Mouse (Mus musculus): ENCODE measurements at regions not wholly inside any gene's neighbourhood (a gene's known extent, or its start where the extent isn't known, plus 50 kb on each side); places are given as distances from the start of the nearest gene placed in this dataset.

DNA sequence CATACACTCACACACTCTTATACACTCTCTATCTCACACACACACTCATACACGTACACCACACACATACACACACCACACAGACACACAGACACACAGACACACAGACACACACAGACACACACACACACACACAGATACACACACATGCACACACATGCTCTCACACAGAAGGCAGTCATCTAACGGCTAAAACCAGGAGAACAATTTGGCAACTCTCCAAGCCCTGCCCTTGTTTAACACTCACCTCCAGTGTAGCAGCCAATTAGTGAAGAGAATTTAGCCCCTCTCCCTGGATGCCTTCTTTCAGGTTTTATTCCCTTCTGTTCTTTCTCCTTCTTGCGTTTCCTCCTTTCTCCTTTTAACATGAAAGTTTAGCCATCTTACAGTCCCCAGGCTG, 291.6 kb upstream of the Atp5g3 start:
- Histone ChIP-seq H3K4me1 (ENCODE audit: control insufficient read depth, insufficient read depth, insufficient read length) (no peaks in the 10 kb centered on the region), H3K4me3 (ENCODE audit: extremely low read depth, insufficient read depth, insufficient read length) (no peak overlapping the region), H3K27me3 (ENCODE audit: control insufficient read depth, insufficient read depth, low read length) (no peaks in the 10 kb centered on the region), H3K36me3 (ENCODE audit: control insufficient read depth, insufficient read depth, low read length) (no peaks in the 10 kb centered on the region), H3K27ac (ENCODE audit: insufficient read depth, low read length) (no peak overlapping the region)
- no peak for DNase-seq (ENCODE audit: low read depth in 1 of 2, low spot score in 2 of 2)
- 76% methylated on average over 3 of the region's 3 CpGs for WGBS
- TF ChIP-seq POLR2A (IDR thresholded peaks at IDR 0.05; ENCODE audit: low read depth, low read length) (no peak), CTCF (IDR thresholded peaks at IDR 0.05; ENCODE audit: extremely low read depth, insufficient read depth, insufficient read length, insufficient replicate concordance) (no peak)

DNA sequence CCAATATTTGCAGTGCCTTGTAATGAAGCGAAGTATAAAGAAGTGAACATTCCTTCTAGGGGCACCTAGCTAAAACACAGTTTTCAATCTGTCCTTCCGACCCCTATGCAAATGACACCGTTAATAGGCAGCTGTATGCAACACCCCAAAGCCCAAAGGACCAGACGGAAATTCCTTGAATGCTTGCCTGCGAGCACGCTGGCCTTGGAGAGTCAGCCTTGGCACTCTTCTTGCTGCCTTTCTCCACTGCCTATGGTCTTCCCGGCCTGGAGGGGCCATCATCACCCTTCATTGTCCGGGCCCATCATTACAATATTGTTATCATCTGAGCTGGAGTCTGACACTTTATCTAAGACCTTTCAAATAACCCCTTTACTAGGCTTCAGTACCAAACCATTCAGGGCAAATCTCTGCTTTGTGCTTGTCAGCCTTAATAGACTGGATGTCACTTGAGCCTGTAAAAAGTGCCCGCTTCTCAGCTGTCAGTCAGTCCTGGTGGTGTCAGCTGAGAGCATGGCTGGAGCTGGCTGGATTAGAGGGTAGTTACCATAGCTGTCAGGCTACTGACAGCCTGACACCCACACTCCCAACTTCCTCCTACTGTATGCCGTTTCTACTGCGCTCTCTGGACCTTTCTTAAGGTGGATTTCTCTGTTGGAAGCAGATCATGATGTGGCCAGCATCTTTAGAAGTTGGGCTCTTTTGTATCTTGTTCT, 290.6 kb upstream of the Atp5g3 start:
- no peak for TF ChIP-seq POLR2A (IDR thresholded peaks at IDR 0.05; ENCODE audit: low read depth, low read length)
- TF ChIP-seq CTCF (IDR thresholded peaks at IDR 0.05; ENCODE audit: extremely low read depth, insufficient read depth, insufficient read length, insufficient replicate concordance): no peak
- no peaks in the 10 kb centered on the region for H3K4me1 ChIP-seq (ENCODE audit: control insufficient read depth, insufficient read depth, insufficient read length)
- no peaks in the 10 kb centered on the region for H3K27me3 ChIP-seq (ENCODE audit: control insufficient read depth, insufficient read depth, low read length)
- H3K27ac ChIP-seq (ENCODE audit: insufficient read depth, low read length): no peak overlapping the region
- H3K36me3 ChIP-seq (ENCODE audit: control insufficient read depth, insufficient read depth, low read length): no peaks in the 10 kb centered on the region
- DNase-seq (ENCODE audit: low read depth in 1 of 2, low spot score in 2 of 2): no peak
- no peak overlapping the region for H3K4me3 ChIP-seq (ENCODE audit: extremely low read depth, insufficient read depth, insufficient read length)
- 74% methylated on average over 11 of the region's 11 CpGs for WGBS

DNA sequence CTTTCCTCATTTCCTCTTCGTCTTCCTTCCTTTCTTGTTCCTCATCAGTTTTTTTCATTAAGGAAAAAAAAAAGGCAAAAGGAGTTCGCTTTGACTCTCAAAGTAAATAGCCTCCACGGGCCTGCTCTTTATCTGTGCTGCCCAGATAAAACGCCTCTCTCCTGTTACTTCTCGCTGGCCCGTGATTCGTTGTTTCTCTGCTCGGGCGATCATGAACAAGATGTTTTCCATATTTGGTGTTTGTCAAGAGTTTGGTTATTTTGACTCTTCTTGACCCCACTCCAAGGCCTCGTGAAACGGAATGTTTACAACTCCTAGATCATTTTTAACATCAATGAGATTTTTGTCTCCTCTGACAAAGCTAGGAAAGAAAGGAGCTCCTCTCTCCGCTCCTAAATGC, 288.4 kb upstream of the Atp5g3 start:
- Histone ChIP-seq H3K27ac (ENCODE audit: insufficient read depth, low read length) (no peak overlapping the region), H3K27me3 (ENCODE audit: control insufficient read depth, insufficient read depth, low read length) (no peaks in the 10 kb centered on the region), H3K36me3 (ENCODE audit: control insufficient read depth, insufficient read depth, low read length) (no peaks in the 10 kb centered on the region), H3K4me1 (ENCODE audit: control insufficient read depth, insufficient read depth, insufficient read length) (no peaks in the 10 kb centered on the region), H3K4me3 (ENCODE audit: extremely low read depth, insufficient read depth, insufficient read length) (no peak overlapping the region)
- no peak for DNase-seq (ENCODE audit: low read depth in 1 of 2, low spot score in 2 of 2)
- TF ChIP-seq CTCF (IDR thresholded peaks at IDR 0.05; ENCODE audit: extremely low read depth, insufficient read depth, insufficient read length, insufficient replicate concordance) (no peak), POLR2A (IDR thresholded peaks at IDR 0.05; ENCODE audit: low read depth, low read length) (no peak)
- WGBS: 66% methylated on average over 12 of the region's 12 CpGs

DNA sequence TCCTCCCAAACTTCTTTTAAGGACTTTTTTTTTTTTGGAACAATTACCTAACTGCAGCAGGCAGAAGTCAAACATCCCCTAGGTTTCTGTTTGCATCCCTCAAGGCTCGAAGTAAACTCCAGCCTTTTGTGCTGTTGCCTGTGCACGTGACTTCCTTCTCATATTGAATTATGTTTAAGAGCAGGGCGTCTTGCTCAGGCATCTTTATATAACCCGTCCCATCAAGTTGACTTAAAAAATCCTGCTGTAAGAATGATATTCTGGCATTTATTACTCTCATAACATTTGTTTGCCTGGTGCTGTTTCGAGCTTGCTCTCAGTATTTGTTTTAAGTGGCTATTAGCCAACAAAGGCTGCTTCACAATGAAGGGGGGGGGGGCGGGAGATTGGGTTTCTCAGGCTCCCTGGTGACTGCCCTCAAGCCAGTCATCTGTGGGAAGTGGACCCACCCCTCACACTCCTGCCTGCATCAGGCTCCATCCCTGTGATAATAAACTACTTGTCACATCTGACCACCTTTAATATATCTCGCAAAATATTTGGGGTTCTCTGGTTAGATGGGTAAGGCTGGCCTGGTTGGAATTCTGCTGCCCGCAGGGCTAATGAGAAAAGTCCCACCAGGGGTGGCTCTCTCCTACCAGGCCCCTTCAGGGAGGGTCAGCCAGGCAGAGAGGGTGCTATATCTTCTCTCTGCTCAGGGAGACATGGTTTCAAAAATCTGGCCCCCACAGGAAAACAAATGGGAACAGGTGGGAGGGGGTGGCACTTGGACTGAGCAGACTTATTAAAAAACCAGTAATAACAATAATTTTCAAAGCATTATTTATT, 277.1 kb upstream of the Atp5g3 start:
- WGBS: 52% methylated on average over 8 of the region's 8 CpGs
- H3K27ac ChIP-seq (ENCODE audit: insufficient read depth, low read length): no peak overlapping the region
- TF ChIP-seq CTCF (IDR thresholded peaks at IDR 0.05; ENCODE audit: extremely low read depth, insufficient read depth, insufficient read length, insufficient replicate concordance): no peak
- TF ChIP-seq POLR2A (IDR thresholded peaks at IDR 0.05; ENCODE audit: low read depth, low read length): no peak
- DNase-seq (ENCODE audit: low read depth in 1 of 2, low spot score in 2 of 2): no peak
- no peaks in the 10 kb centered on the region for H3K36me3 ChIP-seq (ENCODE audit: control insufficient read depth, insufficient read depth, low read length)
- no peaks in the 10 kb centered on the region for H3K27me3 ChIP-seq (ENCODE audit: control insufficient read depth, insufficient read depth, low read length)
- no peaks in the 10 kb centered on the region for H3K4me1 ChIP-seq (ENCODE audit: control insufficient read depth, insufficient read depth, insufficient read length)
- no peak overlapping the region for H3K4me3 ChIP-seq (ENCODE audit: extremely low read depth, insufficient read depth, insufficient read length)

DNA sequence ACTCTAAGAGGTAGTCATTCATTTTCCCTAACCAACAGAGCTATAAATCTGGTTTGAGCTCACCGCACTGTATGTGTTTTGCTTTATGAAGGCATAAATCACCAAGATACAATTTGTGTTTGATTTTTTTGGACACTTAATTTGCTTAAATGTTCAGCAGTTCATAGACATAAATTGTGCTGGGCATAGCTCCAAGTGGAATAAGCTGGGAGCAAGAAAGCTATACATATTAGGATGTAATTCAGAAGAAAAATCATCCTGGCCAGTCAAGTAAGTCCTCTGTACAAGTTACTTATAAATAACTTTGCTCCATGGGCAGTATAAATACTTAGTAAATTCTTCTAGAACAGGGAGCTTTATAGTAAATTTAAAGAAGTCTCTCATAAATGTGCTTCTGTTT, 267.0 kb upstream of the Atp5g3 start:
- Histone ChIP-seq H3K27me3 (ENCODE audit: control insufficient read depth, insufficient read depth, low read length) (no peaks in the 10 kb centered on the region), H3K4me3 (ENCODE audit: extremely low read depth, insufficient read depth, insufficient read length) (no peak overlapping the region), H3K4me1 (ENCODE audit: control insufficient read depth, insufficient read depth, insufficient read length) (no peaks in the 10 kb centered on the region), H3K27ac (ENCODE audit: insufficient read depth, low read length) (no peak overlapping the region), H3K36me3 (ENCODE audit: control insufficient read depth, insufficient read depth, low read length) (no peaks in the 10 kb centered on the region)
- 94% methylated on average over 1 of the region's 1 CpGs for WGBS
- TF ChIP-seq POLR2A (IDR thresholded peaks at IDR 0.05; ENCODE audit: low read depth, low read length): no peak
- TF ChIP-seq CTCF (IDR thresholded peaks at IDR 0.05; ENCODE audit: extremely low read depth, insufficient read depth, insufficient read length, insufficient replicate concordance): no peak
- no peak for DNase-seq (ENCODE audit: low read depth in 1 of 2, low spot score in 2 of 2)

DNA sequence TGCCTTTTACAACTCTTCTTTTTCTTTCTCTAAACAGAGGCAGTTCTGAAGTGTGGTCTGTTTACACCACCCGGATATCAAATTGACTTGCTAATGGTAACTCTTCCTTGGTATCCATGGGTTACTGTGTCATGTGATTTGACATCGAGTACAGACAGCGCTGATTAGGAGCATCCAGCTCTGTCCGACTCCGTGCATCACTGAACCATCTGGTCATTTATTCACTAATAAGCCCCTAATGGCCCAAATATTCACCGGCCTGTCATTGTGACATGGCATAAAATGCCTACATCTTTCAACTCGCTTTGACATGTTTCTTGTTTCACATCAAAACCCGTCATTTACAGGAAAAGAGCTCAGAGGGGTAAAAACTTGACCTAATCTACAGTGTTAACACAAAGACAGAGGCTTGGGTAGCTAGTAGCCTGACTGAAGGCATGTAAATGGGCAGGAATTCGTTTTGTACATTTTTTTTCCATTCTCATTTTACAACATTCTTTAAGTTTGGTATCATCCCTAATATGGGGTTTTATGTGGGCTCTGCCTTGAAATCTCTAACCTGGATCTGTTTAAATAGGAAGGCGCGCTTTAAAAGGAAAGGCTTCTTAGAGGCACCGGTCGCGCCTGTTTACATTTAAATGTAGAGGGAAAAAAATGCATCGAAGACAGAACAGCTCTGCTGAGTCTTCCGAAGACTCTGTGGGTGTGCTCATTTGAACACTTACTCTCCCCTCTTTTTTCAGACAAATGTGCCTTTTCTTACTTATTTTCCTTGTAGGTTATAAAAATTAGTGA, 257.8 kb upstream of the Atp5g3 start:
- 85% methylated on average over 16 of the region's 16 CpGs for WGBS

More for the DNA sequence above, 257.8 kb upstream of the Atp5g3 start:
- H3K27ac ChIP-seq (ENCODE audit: insufficient read depth, low read length): no peak overlapping the region
- H3K27me3 ChIP-seq (ENCODE audit: control insufficient read depth, insufficient read depth, low read length): no peaks in the 10 kb centered on the region
- no peak overlapping the region for H3K4me3 ChIP-seq (ENCODE audit: extremely low read depth, insufficient read depth, insufficient read length)
- no peaks in the 10 kb centered on the region for H3K36me3 ChIP-seq (ENCODE audit: control insufficient read depth, insufficient read depth, low read length)
- DNase-seq (ENCODE audit: low read depth in 1 of 2, low spot score in 2 of 2): no peak
- no peak for TF ChIP-seq POLR2A (IDR thresholded peaks at IDR 0.05; ENCODE audit: low read depth, low read length)
- no peak for TF ChIP-seq CTCF (IDR thresholded peaks at IDR 0.05; ENCODE audit: extremely low read depth, insufficient read depth, insufficient read length, insufficient replicate concordance)
- H3K4me1 ChIP-seq (ENCODE audit: control insufficient read depth, insufficient read depth, insufficient read length): no peaks in the 10 kb centered on the region
